Mouse (Mus musculus) cerebellum, postnatal 36 days (tissue): ENCODE results near the gene Otop2.

Experiments
- DNase-seq, 2 experiments: peaks; one replicate each; pipeline ENCODE4 v3.0.0; 2021 to 2022; ENCODE audit warnings: mixed read lengths in 2 of 2

Gene Otop2

GRCm38 (mm10) chr11:115300745-115301144, 6.2 kb upstream of the Otop2 start:
- no peak for DNase-seq

GRCm38 (mm10) chr11:115301351-115301750, 5.6 kb upstream of the Otop2 start:
- DNase-seq: no peak

GRCm38 (mm10) chr11:115303167-115303566, 3.8 kb upstream of the Otop2 start:
- no peak for DNase-seq

GRCm38 (mm10) chr11:115308781-115309180, 1.8 kb downstream of the Otop2 start:
- no peak for DNase-seq

- DNase-seq: no peak
These were observed 7.3 kb downstream of the Otop2 start for GRCm38 (mm10) chr11:115314249-115314648.

GRCm38 (mm10) chr11:115317204-115317603, 10.2 kb downstream of the Otop2 start:
- no peak for DNase-seq

- DNase-seq: no peak
These were observed 11.5 kb downstream of the Otop2 start for GRCm38 (mm10) chr11:115318245-115319027.

- peak; percentile 35 to 51 for DNase-seq
These were observed 12.9 kb downstream of the Otop2 start for GRCm38 (mm10) chr11:115319704-115320383.

- DNase-seq: peak; percentile 65 to 71
These were observed 15.1 kb downstream of the Otop2 start, which contains the start of gene Ush1g for GRCm38 (mm10) chr11:115321906-115322693. Gene Ush1g (minus strand): TSS chr11:115322041.

GRCm38 (mm10) chr11:115323354-115323753, 16.4 kb downstream of the Otop2 start:
- DNase-seq: no peak

GRCm38 (mm10) chr11:115326730-115327129, 19.8 kb downstream of the Otop2 start:
- DNase-seq: no peak

- DNase-seq: no peak
These were observed 22.4 kb downstream of the Otop2 start for GRCm38 (mm10) chr11:115329339-115329738.

- no peak for DNase-seq
These were observed 27.6 kb downstream of the Otop2 start, which contains the start of gene Otop3 for GRCm38 (mm10) chr11:115334531-115334930. Gene Otop3 (plus strand): TSS chr11:115334731.

GRCm38 (mm10) chr11:115335223-115335622, 28.3 kb downstream of the Otop2 start:
- no peak for DNase-seq

- no peak for DNase-seq
These were observed 29.2 kb downstream of the Otop2 start for GRCm38 (mm10) chr11:115336115-115336514.

- DNase-seq: no peak
These were observed 30.4 kb downstream of the Otop2 start for GRCm38 (mm10) chr11:115337350-115337749.

GRCm38 (mm10) chr11:115337826-115338225, 30.9 kb downstream of the Otop2 start:
- DNase-seq: no peak

GRCm38 (mm10) chr11:115341246-115341645, 34.3 kb downstream of the Otop2 start:
- no peak for DNase-seq

GRCm38 (mm10) chr11:115341866-115342265, 34.9 kb downstream of the Otop2 start:
- no peak for DNase-seq

- DNase-seq: no peak
These were observed 38.0 kb downstream of the Otop2 start for GRCm38 (mm10) chr11:115344967-115345366.

- DNase-seq: no peak
These were observed 38.6 kb downstream of the Otop2 start for GRCm38 (mm10) chr11:115345515-115345914.

GRCm38 (mm10) chr11:115348681-115349248, 41.8 kb downstream of the Otop2 start:
- DNase-seq: no peak

GRCm38 (mm10) chr11:115349976-115350375, 43.0 kb downstream of the Otop2 start:
- no peak for DNase-seq
